Mouse (Mus musculus) T-helper 1 cell (primary cell): ENCODE measurements at regions not wholly inside any gene's neighbourhood (a gene's known extent, or its start where the extent isn't known, plus 50 kb on each side); places are given as distances from the start of the nearest gene placed in this dataset.

ENCODE experiments used
- in situ Hi-C: fragments of 300-600 bp; cut with MboI, MseI; formaldehyde crosslinking; loops from one replicate; pipeline ENCODE4 v1.15.1; 2025; ENCODE audit warnings: high pct_unique_total_duplicates

DNA sequence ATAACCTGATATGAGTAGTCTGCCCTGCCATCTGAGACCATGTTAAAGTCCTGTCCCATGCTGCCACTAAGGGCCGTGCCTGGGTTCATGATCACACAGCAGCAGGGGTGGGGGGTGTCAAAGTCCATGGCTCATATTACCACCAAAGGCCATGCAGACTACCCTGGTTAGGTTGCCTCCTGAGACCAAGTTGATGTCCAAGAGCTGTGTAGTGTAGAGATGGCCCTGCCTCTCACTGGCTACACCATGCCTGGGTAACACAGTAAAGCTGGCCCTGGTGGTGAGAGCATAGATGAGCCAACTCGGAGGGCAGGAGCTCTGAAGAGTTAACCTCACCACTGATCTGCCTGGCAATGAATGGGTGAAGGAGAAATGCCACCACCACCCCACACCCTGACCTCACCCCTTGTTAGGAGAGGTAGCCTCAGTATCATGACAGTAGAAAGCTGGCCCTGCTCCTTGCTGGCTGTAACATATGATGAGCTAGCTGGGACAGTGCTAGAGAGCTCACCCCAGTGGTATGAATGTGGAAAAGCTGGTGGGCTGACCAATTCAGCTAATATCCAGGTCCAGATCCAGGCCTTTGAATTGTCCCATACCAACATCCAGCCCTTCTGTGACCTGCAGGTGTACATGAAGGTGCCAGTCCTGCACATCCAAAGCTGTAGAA, 258.8 kb downstream of the Lrrn1 start:
- in situ Hi-C loops: no loop called here

DNA sequence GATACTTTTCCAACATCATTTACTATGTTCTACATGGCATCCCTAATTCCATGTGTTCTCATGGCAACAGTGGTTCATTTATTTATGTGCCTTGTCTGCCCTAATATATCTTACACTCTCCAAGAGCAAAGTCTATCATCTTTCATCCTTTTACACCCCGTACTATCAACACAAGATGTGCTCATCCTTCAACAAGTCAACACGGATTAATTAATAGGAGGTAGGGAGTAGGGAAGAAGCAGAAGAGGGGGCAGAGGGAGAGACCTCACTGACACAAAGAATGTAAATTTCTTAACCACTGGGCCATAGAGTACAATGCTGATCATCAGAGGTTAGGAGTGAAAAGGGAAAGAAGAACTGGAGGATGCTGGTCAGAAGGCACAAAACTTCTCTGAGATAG, 267.0 kb upstream of the Setmar start:
- in situ Hi-C loops: no loop called here

DNA sequence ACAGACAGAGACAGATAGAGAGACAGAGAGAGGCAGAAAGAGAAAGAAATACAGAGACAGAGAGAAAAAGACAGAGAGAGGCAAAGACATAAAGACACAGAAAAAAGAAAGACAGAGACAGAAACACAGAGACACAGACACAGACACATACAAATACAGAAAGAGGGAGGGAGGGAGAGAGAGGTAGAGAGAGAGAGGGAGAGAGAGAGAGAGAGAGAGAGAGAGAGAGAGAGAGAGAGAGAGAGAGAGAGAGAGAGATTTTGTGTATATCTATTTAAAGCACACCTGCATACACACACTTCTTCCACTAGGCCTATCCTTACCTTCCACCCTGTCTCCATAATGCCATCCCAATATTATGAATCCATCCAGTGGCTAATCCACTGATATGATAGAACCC, 261.8 kb upstream of the Setmar start:
- in situ Hi-C loops: no loop called here
